In the genomic region with DNA sequence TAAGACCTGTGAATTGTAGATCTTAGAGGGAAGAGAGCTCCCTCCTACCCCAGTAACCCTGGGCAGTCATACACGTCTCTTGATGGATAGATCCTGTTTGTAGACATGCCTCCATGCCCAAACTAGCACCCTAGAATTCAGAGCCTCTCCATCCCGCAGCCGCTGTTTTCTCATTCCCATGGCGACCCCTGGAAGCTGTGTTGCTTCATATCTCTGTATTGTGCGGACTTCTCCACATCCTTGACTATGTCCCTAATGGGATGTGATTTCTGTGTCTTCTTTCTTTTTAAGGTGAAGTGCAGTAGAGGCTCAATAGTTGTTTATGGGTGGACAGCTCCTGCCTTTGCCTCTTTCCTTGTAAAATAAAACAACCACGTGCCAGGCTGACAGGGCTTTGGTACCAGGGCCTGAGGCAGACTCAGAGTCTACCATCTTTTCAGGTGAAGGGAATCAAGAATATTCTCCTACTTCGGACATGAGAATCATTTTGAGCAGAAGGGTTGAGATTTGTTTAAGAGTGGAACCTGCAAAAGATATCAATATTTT, we compare ENCODE assay signal across 1 mouse cellular context.
TF ChIP-seq lines count a peak whose summit lies in the region.

No protein-coding gene starts in this region.

TF ChIP-seq in MEL, 35 proteins besides CTCF, POLR2A, EP300 and RAD21:
- no peak for TF ChIP-seq ZNF384 (IDR thresholded peaks at IDR 0.05; ENCODE audit: low read depth, low read length)
- no peak for TF ChIP-seq KAT2A (conservative IDR thresholded peaks at IDR 0.05; ENCODE audit: low read depth, low read length)
- TF ChIP-seq USF2 (IDR thresholded peaks at IDR 0.05; ENCODE audit: borderline replicate concordance in 1 of 2, insufficient read depth in 1 of 2, low read depth in 1 of 2, low read length in 2 of 2): no peak
- TF ChIP-seq NELFE (IDR thresholded peaks at IDR 0.05; ENCODE audit: low read depth, low read length): no peak
- TF ChIP-seq TCF12 (IDR thresholded peaks at IDR 0.05; ENCODE audit: low read depth, low read length): no peak
- no peak for TF ChIP-seq E2F4 (IDR thresholded peaks at IDR 0.05; ENCODE audit: borderline replicate concordance, low read depth, low read length)
- no peak for TF ChIP-seq TBP (IDR thresholded peaks at IDR 0.05; ENCODE audit: low read depth, low read length)
- TF ChIP-seq ZMIZ1 (IDR thresholded peaks at IDR 0.05; ENCODE audit: low read depth, low read length): no peak
- no peak for TF ChIP-seq SMC3 (IDR thresholded peaks at IDR 0.05; ENCODE audit: low read depth, low read length)
- no peak for TF ChIP-seq CHD1 (IDR thresholded peaks at IDR 0.05; ENCODE audit: low read depth, low read length)
